Mouse (Mus musculus) frontal cortex, postnatal 36 days (tissue): ENCODE results near the gene Vmn1r226.

ENCODE experiments used
- DNase-seq, 2 experiments: peaks; one replicate each; pipeline ENCODE4 v3.0.0; 2022; ENCODE audit warnings: low spot score in 2 of 2

Vmn1r226 gene

GRCm38 (mm10) chr17:20682543-20682942 lies at the start of gene Vmn1r226:
TSS of gene Vmn1r226 (plus strand) at chr17:20682843.
- no peak for DNase-seq

- no peak for DNase-seq
Measured at GRCm38 (mm10) chr17:20729543-20729942, 46.9 kb downstream of the Vmn1r226 start, which contains the start of gene Vmn1r227. TSS of gene Vmn1r227 (plus strand) at chr17:20729843.
